Mouse (Mus musculus) erythroid progenitor cell, adult 5-6 weeks (primary cell): ENCODE data around the gene Nckap5l. TPM values are rescaled to one million over a fixed set of nuclear protein-coding genes. Genes with fewer than 3 reads are reported as not detected.
A peak's percentile ranks its signal among the peaks of the same experiment; 100 is the strongest.

Experiments
- ATAC-seq: replicated peaks from 2 replicates; pipeline ENCODE4 v1.8.0; 2016; ENCODE audit warnings: moderate number of reproducible peaks, mild to moderate bottlenecking, moderate TSS enrichment, inconsistent platforms; ENCODE audit not compliant: poor library complexity, low FRiP score, severe bottlenecking
- total RNA-seq, 2 experiments: library from RNA; stranded (forward) in 1 of 2; stranded (reverse) in 1 of 2; fragments of 150-400 nt in 1 of 2; fragments of 186-747, 209-891 nt in 1 of 2; gene quantifications; 2 replicates each; pipeline versions ENCODE4 v1.2.3 to v1.2.4; 2015 to 2017; ENCODE audit warnings: low replicate concordance in 2 of 2

The Nckap5l gene
- total RNA-seq, 2 experiments from 2014 or later: 0.84 TPM; not detected in 1

DNA sequence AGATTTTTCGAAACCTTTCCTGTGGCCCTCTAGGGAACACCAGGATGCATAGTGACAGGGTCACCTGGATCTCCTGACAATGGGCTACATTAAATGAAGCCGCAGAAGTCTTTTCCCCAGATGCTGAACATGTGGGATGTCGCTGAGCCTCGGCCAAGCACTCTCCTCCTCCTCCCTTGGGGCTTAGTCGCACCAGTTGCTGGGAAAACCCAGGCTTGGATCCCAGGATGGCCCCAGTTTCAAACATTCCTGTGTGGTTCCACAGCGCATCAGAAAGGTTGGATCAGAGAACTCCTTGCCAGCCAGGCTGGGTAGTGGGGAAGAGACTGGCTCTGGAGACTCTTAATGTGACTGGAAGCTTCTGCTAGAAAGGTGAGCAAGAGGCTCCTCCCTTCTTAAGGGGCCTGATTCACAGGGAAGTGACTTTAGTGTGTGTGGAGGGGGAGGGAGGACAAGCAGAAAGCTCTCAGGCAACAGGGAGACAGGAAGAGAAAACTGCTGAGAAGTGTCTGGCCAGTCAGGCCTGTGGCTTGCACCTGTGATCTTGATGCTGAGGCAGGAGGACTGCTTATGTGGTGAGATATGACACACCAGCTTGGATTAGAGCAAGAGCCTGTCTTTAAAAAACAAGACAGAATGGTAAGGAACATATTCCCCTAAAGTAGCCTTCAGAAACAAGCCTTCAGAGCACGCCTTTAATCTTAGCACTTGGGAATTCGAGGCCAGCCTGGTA lies 18.4 kb downstream of the Nckap5l start:
- ATAC-seq: no peak

- no peak for ATAC-seq
Measured at GRCm38 (mm10) chr15:99433913-99434312, 23.6 kb downstream of the Nckap5l start.

- ATAC-seq: no peak
Measured at GRCm38 (mm10) chr15:99433081-99433718, 24.3 kb downstream of the Nckap5l start.

- no peak for ATAC-seq
Measured at GRCm38 (mm10) chr15:99431967-99432366, 25.6 kb downstream of the Nckap5l start.

- ATAC-seq: no peak
Measured at GRCm38 (mm10) chr15:99431504-99431903, 26.0 kb downstream of the Nckap5l start.

DNA sequence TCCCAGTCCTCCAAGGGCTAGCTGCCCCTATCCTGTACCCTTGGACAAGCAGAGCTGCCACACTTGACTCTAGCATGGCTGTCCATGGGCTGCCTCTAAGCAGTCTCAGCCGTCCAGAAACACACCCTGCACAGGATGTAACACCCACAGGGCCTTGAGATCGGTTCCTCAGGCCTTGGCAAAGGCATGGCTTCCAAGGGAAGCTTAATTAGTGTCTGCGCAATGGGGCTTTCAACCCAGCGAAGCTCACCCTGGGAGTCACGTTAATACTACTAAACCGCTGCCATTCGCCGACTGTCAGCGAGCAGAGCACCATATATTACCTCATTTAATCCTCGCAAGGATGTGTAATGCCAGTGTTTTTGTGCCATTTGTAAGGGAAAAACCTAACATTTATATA lies 26.5 kb downstream of the Nckap5l start:
- no peak for ATAC-seq

GRCm38 (mm10) chr15:99430394-99430793 lies 27.2 kb downstream of the Nckap5l start:
- no peak for ATAC-seq

DNA sequence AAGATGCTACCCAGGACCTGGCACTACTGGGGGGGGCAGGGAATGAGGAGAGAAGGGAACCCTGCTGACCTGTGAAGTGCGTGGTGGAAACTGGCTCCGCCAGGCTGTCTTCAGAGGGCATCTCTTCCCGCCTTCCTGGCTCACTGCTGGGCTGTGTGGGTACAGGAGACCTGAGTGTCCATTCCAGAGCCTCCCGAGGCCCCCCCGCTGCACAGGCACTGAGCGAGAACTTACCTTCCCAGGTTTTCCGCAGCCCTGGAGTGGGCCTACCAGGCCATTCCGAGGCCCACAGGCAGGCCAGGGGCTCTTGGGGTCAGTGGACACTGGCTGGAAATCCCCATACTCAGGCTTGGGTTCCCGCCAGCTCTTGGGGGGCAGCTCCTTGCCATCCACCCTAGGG lies 33.7 kb downstream of the Nckap5l start:
- ATAC-seq: no peak

GRCm38 (mm10) chr15:99423131-99423530 lies 34.4 kb downstream of the Nckap5l start:
- ATAC-seq: no peak

- no peak for ATAC-seq
Measured at GRCm38 (mm10) chr15:99422551-99422950, 35.0 kb downstream of the Nckap5l start.

GRCm38 (mm10) chr15:99421676-99422075 lies 35.9 kb downstream of the Nckap5l start:
- no peak for ATAC-seq

DNA sequence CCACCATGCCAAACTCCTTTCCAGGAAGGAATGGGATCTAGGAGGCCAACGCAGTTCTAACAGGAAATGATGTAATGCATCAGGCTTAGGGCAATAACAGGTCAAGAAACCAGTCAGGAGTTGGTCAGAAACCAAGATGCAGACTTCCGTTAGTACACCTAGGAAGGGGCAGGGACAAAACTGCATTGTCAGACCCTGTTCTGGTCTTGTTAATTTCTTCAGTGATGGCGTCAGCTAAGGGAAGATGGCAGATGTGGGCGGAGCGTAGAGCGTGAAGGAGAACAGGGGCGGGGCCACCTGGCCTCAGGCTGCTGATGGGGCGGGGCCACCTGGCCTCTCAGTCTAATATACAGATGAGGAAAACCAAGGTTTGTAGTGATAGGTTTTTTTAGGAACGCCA lies 36.4 kb downstream of the Nckap5l start:
- ATAC-seq: 0 out of 2 replicates have a peak, but pooled peaks have one; percentile 49

GRCm38 (mm10) chr15:99420521-99421014 lies 37.0 kb downstream of the Nckap5l start:
- ATAC-seq: no peak

- ATAC-seq: no peak
Measured at GRCm38 (mm10) chr15:99420101-99420500, 37.4 kb downstream of the Nckap5l start.

GRCm38 (mm10) chr15:99417692-99418271 lies 39.8 kb downstream of the Nckap5l start:
- ATAC-seq: no peak

GRCm38 (mm10) chr15:99416957-99417356 lies 40.6 kb downstream of the Nckap5l start:
- no peak for ATAC-seq

- ATAC-seq: peak; percentile 85
Measured at GRCm38 (mm10) chr15:99416348-99416882, 41.1 kb downstream of the Nckap5l start.

DNA sequence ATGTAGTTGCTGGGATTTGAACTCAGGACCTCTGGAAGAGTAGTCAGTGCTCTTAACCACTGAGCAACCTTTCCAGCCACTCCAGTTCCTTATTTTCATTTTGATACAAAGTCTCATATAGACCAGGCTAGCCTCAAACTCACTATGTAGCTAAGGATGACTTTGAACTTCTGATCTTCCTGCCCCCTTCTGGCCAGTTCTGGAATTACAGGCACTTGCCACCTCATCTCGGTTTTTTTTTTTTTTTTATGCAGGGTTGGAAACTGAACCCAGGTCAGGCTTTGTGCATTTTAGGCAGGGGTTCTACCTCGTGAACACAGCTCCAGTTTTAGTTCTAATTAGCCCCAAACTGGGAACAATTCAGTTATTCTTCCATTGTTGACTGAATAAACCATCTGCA lies 41.8 kb downstream of the Nckap5l start:
- 0 out of 2 replicates have a peak, but pooled peaks have one; percentile 42 for ATAC-seq

DNA sequence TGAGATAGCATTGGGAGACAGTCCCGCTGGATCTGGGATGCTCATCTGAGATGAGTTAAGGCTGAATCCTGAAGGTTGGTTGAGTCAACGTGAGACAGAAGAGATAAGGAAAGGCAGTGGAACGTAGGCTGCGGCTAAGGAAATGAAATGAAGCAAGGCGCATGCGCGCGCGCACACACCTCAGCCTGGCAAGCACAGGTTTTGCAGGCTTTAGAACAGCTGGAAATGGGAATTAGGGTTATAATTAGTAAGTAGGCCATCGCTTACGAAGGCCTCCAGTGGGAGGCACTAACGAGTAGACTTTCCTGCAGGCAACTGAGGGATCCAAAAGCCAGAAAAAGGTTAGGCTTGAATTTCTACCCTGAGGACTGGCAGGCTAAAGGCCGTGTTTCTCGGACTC lies 45.8 kb downstream of the Nckap5l start:
- ATAC-seq: no peak

DNA sequence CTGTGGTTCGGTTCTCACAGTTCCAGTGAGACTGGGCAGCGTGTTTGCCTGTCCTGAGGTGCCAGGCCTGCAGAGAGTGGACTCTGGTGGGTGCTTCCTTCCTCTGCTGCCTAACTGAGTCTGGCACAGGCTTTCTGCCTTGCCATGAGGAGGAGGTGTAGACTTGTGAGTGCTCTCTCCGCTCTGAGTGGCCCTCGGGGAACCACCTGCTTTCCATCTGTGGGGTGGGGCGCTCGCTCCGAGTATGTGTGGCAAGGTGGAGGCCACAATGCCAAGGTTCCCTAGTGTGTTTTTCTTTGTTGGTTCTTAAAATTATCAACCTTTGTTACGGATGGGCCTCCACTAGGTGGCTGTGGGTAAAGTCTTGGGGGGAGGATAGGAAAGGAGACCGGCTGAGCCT lies 48.7 kb downstream of the Nckap5l start:
- ATAC-seq: no peak
